Mouse (Mus musculus) retina, postnatal 1 day (tissue): ENCODE measurements around the gene Git1.

ENCODE experiments used
- DNase-seq: peaks from one replicate; pipeline ENCODE4 v3.0.0-alpha.2; 2012

Git1 gene

GRCm38 (mm10) chr11:77483510-77484255 lies 9.7 kb upstream of the Git1 start:
- no peak for DNase-seq

GRCm38 (mm10) chr11:77485229-77485628 lies 8.1 kb upstream of the Git1 start:
- DNase-seq, result no peak

GRCm38 (mm10) chr11:77486798-77487197 lies 6.6 kb upstream of the Git1 start:
- DNase-seq, result peak; percentile 49

GRCm38 (mm10) chr11:77488771-77489581 lies 4.4 kb upstream of the Git1 start:
- peak; percentile 60 for DNase-seq

GRCm38 (mm10) chr11:77489591-77490235 lies 3.6 kb upstream of the Git1 start, which contains the start of gene Ankrd13b:
Ankrd13b (minus strand) TSS chr11:77489678.
- peak; percentile 89 for DNase-seq

GRCm38 (mm10) chr11:77490451-77490850 lies 2.9 kb upstream of the Git1 start:
- no peak for DNase-seq

GRCm38 (mm10) chr11:77491123-77491501 lies 2.2 kb upstream of the Git1 start:
- DNase-seq, result peak; percentile 96

GRCm38 (mm10) chr11:77491502-77492291 lies 1.7 kb upstream of the Git1 start:
- DNase-seq, result peak; percentile 85

- peak; percentile 33 for DNase-seq
These were observed 971 bp upstream of the Git1 start for GRCm38 (mm10) chr11:77492311-77492871.

- DNase-seq, result peak; percentile 96
These were observed 440 bp upstream of the Git1 start for GRCm38 (mm10) chr11:77492911-77493332.

GRCm38 (mm10) chr11:77494344-77494676 lies 948 bp downstream of the Git1 start:
- DNase-seq, result no peak

- DNase-seq, result no peak
These were observed 1.4 kb downstream of the Git1 start for GRCm38 (mm10) chr11:77494782-77495181.

GRCm38 (mm10) chr11:77495507-77495906 lies 2.1 kb downstream of the Git1 start:
- DNase-seq, result no peak

- peak; percentile 84 for DNase-seq
These were observed 4.0 kb downstream of the Git1 start for GRCm38 (mm10) chr11:77497341-77497756.

- DNase-seq, result peak; percentile 46
These were observed 4.5 kb downstream of the Git1 start for GRCm38 (mm10) chr11:77497851-77498250.

GRCm38 (mm10) chr11:77498261-77499139 lies 5.1 kb downstream of the Git1 start:
- no peak for DNase-seq

- DNase-seq, result no peak
These were observed 6.0 kb downstream of the Git1 start for GRCm38 (mm10) chr11:77499354-77499753.

- peak; percentile 36 for DNase-seq
These were observed 7.3 kb downstream of the Git1 start for GRCm38 (mm10) chr11:77500361-77501325.

- peak; percentile 87 for DNase-seq
These were observed 8.0 kb downstream of the Git1 start for GRCm38 (mm10) chr11:77501392-77501791.

GRCm38 (mm10) chr11:77501971-77502370 lies 8.6 kb downstream of the Git1 start:
- DNase-seq, result no peak
